Mouse (Mus musculus) urinary bladder, postnatal 14 days (tissue): ENCODE data around the gene Igsf10.

Experiments
- DNase-seq: peaks from one replicate; pipeline ENCODE4 v3.0.0; 2021; ENCODE audit warnings: low spot score

Gene Igsf10

DNA sequence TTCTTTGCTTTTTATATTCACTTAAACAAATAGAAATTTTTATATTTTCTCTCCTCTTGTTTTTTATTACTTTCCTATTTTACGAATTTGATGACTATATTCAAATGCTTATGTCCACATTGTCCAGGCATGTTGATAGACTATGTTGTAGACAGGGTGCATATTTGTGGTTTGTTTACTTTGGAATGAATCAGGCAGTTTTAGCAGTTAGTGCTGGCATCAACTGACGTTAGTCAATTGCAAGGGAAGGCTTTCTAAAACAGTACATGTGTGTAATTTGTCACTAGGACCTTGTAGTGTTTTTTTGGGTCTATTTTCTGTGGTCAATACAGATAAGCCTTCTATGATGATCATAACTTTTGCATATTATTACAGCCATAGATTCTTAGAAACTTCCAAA is 53.6 kb downstream of the Igsf10 start:
- DNase-seq = no peak

DNA sequence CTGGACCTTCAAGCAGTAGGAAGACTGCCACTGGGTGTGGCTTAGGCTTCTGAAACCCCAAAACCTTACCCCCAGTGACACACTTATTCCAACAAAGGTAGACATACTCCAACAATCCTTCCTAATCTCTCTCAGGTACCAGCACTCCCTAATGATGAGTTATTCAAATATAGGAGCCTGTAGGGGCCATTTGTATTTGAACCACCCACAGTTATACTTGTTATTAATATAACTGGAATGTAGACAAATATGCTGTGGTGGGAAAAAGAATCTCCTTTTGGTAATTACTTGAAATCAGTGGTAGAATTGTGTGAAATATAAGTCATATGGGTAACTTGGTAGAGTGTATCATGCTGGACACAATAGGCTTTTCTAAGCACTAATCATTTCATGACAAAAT is 65.6 kb downstream of the Igsf10 start:
- no peak for DNase-seq

DNA sequence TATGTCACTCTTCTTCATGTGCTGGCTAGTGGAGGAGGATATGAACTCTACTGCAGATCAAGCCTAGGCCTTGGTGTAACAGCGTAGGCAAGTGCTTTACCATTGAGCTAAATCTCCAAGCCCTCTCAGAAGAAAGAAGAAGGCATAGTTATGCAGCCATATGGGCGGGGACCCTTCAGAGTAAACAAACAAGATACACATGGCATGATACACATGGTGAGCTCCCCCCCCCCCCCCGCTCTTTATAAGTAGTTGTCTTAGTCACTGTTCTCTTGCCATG is 66.0 kb downstream of the Igsf10 start:
- DNase-seq = no peak

DNA sequence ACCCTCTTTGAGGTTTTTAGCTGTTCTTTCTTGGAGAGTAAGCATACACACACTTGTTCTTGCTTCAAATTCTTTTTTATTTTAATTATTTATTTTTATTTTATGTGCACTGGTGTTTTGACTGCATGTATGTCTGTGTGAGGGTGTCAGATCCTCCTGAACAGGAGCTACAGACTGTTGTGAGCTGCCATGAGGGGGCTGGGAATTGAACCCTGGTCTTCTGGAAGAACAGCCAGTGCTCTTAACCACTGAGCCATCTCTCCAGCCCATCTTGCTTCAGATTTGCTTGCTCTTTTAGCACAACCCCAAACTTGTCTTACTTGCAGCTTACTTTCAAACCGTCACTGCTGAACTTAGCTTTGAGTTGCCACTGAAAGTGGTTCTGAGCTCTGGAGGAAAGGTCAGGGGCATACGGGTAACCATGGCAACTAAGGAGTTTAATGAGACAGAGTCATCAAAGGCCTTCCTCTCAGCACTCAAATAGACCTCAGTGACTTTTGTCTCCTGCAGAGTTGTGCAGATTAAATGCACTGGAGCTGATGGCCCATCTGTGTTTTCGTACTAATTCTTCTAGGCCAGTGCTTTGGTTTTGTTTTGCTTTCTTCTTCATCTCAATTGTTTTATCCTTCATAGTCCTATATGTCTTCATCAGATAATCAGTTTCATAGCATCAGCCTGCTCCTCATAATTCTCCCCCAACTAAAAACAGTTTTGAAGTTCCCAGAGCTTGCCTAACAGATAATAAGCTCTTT is 66.5 kb downstream of the Igsf10 start:
- no peak for DNase-seq

DNA sequence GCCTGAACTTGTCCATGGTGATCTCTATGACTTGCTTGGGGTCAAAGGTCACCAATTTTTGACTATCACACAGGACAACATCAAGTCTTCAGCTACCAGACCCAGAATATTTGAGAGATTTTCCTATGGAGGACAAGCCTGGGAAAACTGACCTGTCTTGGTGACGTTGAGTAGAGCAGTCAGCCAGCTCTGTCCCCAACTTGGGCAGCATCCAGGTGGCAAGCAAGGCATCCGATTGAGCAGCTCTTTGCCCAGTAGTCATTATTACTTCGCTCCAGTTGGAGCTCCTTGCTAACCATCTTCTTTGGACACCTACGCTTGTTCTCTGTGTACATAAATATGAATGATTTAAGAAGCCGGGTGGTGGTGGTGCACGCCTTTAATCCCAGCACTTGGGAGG is 73.4 kb downstream of the Igsf10 start:
- no peak for DNase-seq
